Mouse (Mus musculus): ENCODE measurements at regions not wholly inside any gene's neighbourhood (a gene's known extent, or its start where the extent isn't known, plus 50 kb on each side); places are given as distances from the start of the nearest gene placed in this dataset.

DNA sequence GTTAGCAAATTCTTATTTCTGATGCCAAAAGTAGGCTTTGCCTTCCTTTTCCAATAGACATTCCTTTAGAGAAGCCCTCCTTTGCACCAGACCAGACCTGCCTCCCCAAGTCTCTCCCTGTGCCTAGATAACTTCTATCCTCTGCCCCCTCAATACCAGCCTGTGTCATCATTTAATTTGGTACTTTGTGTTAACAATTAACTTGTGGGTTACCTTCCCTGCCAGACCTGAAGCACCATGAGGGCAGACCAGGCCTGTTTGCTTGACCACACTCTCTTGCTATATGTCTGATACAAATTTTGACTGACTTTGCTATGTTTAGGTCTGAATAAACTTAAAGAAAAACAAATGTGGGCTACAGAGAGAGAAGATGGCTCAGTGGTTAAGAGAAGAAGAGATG lies 259.7 kb downstream of the Pik3r1 start:
- DNase-seq (ENCODE audit: low spot score in 2 of 2) = no peak

DNA sequence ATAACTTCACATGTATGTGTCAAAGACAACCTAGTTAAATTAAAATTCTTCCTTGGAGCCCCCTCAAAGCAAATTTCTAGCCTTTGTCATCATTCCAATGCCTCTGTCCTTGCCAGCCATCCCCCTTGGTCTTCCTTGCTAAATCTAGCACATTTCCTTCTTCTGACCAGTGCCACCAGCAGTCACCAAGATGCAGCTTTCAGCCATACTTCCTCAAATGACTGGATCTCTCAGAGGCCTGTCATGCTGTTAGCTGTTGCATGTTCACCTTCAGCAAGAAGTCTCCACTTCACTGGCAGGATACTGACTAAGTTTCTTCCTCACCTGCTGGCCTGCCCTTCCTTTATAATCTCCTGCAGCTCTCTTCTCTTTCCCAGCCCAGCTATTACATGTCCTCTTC lies 261.3 kb downstream of the Pik3r1 start:
- no peak for DNase-seq (ENCODE audit: low spot score in 2 of 2)

DNA sequence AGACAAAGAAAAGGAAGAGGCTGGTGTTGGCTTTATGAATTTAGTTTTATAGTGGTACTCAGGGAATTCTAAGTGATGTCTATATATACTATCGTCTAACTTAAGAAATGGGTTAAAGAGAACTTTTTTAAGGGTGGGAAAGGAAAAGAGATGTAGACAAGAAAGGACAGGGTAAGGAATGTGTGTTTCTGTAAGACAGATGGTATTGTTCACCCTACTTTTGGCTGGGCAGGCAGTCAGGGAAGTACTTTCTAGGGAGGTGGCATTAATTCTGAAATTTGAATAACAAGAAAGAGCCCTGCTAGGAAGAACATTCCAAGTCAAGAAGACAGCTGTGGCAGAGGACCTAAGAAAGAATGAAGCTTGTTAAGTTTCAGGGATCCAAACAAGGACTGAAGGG lies 263.0 kb downstream of the Pik3r1 start:
- no peak for DNase-seq (ENCODE audit: low spot score in 2 of 2)

DNA sequence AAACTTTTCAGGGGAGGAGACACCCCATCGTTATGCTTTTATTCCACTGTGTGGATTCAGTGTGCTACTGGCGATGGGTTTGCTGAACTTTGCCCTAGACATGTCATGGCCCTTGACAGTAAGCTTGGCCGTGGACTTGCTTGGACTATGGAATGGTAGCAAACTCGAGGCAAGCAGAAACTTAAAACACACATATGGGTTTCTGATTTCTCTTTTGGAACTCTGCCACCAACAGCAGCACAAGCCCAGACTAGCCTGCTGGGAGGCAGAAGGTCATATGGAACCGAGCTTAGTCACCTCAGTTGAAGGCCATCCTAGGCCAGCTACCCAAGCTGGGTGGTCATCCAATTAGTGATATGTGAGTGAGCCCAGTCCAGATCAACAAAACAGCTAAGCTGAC lies 263.8 kb downstream of the Pik3r1 start:
- no peak for DNase-seq (ENCODE audit: low spot score in 2 of 2)

DNA sequence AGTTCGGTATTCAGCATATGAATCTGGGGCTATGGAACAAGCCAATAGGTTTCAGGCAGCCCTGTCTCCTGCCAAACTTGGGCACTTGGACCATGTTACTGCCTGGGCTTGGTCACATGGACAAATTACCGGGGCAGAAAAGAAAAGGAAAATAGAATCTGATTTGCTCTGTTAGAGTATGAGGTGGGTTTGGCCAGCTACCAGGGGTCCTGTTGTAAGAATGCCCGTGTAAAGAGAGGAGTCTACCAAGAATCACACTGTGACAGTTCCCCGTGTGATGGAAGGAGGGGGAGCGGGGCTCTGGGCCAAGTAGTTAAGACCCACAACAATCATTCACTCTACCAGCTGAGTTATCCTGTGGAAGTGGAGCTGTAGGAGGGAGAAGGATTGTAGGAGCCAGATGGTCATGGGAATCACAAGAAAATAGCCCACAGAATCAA lies 266.2 kb downstream of the Pik3r1 start:
- no peak for DNase-seq (ENCODE audit: low spot score in 2 of 2)

DNA sequence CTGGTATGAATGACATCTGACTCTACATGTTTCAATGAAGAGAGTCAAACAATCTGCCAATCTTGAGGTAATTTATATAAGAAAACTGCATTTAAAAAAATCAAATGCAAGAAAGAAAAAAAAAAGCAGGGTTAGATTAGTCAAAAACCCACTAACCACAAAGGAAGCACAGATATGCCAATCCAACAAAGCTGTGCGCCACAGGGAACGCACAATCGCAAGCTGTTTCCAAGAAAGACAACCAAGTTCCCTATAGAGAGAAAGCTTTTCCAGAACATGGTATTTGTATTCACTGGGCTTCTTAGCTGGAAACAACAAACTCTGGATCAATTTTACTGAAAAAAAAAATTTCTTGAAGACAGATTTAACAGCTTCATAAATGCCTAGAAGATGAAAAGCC lies 267.0 kb downstream of the Pik3r1 start:
- DNase-seq (ENCODE audit: low spot score in 2 of 2) = no peak

DNA sequence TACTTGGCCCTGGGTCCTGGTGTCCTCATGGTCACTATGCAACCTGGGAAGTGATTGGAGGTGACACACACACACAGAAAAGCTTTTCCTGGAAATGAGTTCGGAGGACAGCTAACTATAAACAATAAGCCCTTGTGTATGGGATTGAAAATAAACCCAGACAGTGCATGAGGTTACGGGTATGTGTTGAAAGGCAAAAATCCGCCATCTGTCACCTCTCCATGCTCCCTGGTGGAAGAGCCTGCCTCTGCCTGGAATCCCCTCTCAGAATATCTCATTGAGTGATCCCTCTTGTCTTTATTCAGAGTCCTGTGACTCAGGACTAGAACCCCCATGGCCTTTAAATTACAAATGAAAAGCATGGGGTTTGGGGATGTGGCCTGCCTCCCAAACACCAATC lies 276.2 kb downstream of the Pik3r1 start:
- DNase-seq (ENCODE audit: low spot score in 2 of 2) = no peak

DNA sequence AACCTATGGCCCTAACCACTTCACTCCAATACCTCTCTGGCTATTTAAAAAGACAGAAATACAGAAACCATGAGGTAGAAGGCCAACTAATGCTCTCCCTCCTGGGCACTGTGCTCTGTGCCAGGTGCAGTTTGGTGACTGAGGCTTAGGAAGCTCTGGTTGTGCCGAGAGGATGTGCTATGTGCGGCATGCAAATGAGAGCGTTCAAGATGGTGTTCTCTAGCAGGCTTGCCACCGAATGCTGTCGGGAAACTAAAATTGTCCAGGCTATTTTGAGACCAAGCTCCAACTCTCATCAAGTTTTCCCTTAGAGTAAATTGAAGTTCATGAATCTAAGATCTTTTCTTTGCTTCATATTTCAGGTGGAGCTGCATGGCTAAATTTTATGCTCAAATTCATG lies 277.1 kb downstream of the Pik3r1 start:
- no peak for DNase-seq (ENCODE audit: low spot score in 2 of 2)

DNA sequence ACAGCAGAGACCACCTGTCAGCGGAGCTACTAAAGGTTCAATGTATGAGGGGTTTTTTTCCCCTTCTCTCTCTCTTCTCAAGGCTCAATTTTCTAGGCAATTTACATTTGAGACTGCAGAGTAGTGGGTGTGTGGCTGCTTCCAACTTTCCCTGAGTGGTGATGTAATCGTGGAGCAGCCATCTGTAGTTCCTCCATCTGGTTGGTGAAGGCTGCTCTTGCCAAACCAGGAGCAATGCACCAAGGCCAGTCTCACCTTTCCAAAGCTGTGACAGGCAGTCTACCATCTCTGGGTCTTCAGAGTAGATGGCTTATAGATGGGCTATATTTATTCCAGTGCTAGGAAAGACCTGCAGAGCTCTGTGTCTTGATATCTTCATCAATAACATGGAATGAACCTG lies 280.4 kb downstream of the Pik3r1 start:
- DNase-seq (ENCODE audit: low spot score in 2 of 2) = no peak

DNA sequence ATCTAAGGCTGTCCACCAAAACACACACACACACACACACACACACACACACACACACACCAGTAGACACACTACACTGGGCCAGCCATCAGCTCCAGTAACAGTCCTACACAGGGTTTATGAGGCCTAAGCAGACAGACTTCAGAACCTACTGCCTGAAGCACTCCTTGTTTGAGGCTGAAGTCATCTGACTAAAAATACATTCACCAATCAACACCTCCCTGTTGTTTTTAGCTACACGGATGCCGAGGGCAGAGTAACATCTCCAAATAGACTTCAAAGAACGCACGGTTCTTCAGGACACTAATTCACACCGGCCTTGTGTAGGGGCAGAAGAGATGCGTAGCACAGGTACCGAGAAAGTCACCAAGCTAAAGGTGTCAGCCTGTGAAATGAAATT lies 282.2 kb downstream of the Pik3r1 start:
- no peak for DNase-seq (ENCODE audit: low spot score in 2 of 2)

DNA sequence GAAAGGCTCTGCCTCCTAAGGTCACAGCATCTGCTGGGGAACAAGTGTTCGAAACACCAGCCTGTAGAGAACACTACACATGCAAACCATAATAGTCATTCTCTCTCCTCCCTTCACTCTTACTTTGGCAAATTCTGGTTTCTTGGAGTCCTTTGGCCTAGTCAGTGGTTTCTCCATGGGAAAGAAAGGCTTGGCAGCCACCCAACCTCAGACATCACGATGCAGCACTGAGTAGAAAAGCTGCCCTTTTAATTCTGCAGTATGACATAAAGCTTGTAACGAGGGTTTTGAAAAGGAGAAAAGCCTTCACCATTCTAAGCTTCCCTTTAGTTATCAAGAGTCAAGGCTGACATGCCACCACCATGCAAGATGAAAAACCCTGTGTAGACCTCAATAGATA lies 284.2 kb downstream of the Pik3r1 start:
- no peak for DNase-seq (ENCODE audit: low spot score in 2 of 2)

DNA sequence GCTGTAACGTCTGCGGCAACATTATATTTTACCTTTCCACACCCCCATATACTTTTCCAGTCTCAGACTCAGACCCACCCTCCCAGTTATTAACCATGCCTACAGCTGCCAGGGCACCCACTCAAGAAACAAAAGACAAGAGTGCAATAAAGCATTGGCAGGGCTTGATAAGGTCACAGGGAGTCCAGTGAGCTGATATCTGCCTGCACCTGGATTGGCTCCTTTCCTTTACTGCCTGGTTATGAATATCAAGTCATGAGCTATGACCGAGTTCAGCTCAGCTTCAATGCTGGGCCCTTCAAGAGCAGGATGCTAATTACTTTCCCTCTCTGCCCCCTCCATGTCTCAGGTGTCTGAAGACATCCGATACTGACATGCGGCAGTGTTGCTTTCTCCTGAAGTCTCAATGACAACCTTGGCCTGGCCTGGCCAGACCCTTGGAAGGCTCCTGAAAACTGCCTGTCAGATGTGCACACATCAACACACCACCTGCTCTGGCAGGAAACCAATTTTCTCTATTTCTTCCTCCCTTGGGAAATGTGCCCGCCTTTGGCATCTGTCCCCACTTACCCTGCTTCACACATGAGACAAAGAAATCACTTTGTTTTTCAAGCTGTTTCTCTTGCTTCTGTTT lies 286.3 kb downstream of the Pik3r1 start:
- no peak for DNase-seq (ENCODE audit: low spot score in 2 of 2)

DNA sequence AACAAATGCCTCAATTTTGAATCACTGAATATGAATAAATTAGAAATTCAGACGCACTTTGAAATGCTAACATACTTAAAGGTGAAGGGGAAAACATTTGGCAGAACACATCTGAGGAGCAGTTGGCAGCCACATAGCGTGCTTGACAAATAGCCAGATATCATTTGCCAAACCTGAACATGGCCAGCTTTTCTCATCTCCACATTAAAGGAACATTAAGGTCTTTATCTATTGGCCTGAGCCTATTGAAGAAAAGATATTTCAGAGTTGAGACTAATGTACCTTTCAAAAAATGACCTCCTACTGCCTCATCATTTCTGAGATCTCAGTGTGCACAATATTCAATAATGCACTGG lies 288.7 kb downstream of the Pik3r1 start:
- DNase-seq (ENCODE audit: low spot score in 2 of 2) = no peak

DNA sequence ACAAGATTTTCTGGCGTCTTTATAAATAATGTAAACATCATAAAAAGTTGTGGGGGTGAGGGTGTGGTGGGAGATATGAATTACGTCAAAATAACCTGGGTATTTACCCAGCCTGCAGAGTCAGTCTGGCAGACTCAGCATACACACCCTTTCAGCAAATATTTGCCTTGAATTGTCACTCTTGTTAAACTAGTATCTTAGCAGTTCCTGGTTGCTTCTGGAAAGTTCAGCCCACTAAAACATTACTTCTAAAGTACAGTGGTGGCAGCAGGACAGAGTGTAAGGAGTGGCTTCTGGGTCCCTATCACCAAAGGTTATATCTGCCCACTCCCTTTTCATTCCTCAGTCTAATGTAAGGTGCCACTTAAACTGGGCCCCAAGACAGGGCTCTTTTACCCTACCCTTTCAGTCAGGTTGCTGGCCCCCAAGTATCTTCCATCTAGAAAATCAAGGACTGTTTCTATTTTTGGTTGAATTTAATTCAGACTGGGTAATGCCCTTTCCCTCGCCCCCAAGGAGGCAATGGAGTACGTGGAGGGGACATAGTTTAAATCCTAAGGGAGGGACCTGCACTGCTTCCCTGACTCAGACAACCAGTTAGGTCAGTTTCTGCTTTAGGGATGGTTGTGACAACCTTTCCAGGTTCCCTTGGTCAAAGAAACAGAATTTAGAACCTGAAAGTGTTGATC lies 289.3 kb downstream of the Pik3r1 start:
- DNase-seq (ENCODE audit: low spot score in 2 of 2) = no peak

DNA sequence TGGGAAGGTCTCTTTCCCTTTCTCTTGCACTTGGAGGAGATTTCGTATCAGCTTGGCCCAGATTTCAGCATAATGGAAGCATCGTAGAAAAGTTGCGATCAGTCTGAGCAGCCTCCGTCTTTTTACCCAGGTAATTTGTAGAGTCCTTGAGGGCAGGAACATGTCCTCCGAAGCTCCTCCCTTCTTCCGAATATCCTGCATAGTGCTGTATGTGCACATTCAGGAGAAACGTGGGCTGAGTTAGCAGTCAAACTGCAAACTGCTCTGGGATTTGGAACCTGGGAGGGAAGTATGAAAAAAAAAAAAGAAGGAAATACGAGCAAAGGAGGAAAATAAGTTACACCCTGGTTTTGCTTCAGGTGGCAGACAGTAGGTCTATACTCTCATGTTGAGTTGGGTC lies 294.7 kb downstream of the Pik3r1 start:
- DNase-seq (ENCODE audit: low spot score in 2 of 2) = no peak

DNA sequence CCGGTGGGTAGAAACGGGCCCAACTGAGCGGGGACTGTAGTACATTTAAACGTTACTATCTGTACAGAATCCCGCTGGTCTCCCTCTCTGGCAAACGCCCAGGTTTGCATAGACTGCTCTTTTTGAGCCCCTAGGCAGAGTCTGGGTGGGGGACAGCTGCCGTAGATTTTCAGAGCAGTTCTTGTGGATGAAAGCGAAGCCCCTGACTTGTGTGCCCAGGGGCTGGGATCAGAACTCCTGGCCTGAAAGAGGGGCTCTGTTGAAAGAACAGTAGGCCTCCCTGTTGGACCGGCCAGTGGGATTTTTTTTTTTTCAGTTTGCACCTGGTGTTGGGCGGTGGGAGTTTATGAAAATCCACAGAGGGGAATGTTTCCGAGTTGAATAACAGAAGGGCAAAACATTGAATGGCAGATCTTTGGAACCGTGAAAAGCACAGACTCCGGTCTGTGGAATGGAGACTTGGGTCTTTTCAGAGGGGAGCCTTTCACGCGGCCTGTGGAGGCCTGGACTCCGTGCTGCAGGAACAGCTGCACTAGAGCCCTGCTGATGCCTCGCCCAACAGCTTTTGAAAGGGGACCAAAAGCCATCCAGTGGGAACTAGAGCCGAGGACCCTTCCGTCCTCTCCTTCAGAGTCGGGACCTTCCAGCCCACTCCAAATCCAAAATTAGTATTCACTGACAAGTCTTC lies 297.3 kb downstream of the Pik3r1 start:
- DNase-seq (ENCODE audit: low spot score in 2 of 2) = no peak

DNA sequence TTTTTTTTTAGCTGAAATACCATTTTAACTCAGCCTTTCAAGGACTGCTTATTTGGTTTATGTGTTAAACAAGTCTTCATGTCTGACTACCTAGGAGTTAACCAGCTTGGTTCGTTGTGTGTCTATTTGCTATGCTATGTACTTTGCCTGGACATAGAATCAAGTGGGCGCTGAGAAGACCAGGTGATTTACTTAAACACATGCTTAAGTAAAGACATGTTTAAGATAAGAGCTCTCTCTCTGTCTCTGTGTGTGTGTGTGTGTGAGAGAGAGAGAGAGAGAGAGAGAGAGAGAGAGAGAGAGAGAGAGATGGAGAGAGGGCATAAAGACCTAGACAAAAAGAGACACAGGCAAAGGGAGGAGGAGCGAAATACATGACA lies 302.3 kb downstream of the Pik3r1 start:
- no peak for DNase-seq (ENCODE audit: low spot score in 2 of 2)

DNA sequence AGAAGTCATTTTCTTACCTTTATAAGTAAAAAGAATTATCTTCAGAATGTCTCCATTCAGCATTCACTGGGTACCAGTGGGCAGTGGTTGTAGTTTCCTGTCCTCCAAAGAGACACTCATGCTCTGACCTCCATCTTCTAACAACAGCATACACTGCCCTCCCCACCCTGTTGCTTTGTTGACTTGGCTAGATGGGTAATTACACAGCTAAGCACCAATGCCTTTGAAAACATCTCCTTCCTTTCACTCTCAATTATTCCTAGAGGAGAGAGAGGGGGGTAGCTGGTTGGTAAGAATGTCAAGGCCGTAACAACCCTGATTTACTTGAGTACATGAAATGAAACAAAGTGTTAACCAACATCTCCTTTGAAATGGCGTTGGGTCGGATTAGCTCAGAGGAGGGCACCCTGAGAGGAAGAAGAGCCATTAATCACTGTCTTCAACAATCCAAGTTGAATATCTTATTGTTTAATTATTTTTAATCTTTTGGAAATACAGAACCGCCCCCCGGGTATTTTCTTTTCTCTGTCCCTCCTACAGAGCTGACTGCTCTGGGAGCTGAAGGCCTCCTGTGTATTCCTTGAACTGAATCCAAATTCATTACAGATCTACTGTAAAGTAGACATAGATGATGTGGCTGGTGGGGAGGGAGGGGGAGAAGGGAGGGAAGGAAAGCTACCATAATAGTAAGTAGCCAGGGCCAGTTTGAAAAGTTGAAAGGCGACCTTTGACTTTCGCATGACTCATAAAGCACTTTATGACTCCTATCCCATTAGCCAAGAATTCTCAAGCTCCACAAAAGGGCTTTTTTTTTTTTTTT lies 302.9 kb downstream of the Pik3r1 start:
- no peak for DNase-seq (ENCODE audit: low spot score in 2 of 2)

DNA sequence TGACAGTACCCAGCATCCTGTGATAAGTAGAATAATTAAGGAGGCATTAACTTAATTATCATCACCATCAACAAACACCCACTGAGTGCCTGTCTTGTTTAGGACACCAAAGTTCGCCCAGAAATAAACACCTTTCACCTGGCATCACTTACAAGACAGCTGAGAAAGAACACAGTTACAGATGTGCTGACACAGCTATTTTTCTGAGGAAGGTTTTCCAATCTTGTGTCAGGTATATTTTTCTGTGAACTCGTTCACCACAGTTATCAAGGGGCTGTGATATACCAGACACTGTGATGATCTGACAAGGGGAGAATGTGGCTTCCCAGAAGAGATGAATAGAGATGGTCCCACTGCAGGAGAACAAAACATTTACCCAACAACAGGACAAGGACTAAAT lies 311.1 kb downstream of the Pik3r1 start:
- no peak for DNase-seq (ENCODE audit: low spot score in 2 of 2)

DNA sequence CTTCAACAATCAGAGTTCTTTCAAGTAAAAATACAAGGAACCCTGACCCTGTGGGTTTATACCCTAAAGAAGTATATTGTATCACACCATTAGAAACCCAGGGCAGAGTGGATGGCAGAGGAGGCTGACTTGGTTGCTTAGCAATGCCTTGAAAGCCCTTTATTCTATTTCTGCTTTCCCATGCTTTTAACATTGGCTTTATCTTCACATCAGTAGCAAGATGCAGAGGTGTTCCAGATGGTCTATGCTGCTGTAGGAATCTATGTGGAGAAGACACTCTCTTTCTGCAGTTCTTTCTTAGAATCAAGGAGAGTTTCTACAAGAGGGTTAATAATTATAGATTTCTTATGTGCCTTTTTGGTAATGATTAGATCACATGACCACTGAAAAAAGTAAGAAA lies 313.7 kb downstream of the Pik3r1 start:
- no peak for DNase-seq (ENCODE audit: low spot score in 2 of 2)

DNA sequence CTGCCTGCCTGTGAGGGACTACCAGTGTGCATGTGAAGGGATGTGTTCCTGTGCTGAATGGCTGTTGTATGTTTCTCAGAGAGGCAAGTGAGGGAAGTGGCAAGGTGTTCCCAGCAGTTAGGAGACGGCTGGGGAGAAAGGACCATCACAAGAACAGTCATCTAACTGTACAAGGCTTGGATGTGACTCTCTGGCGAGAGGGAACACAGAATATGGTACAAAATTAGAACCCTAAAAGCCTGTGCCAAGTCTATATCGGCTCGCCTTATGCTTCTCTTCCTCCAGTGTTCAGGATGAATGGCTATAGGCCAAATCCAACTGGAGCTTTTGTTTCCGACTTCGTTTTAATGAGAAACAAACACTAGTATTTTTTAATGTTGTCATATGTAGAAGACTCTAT lies 317.5 kb downstream of the Pik3r1 start:
- DNase-seq (ENCODE audit: low spot score in 2 of 2) = no peak

DNA sequence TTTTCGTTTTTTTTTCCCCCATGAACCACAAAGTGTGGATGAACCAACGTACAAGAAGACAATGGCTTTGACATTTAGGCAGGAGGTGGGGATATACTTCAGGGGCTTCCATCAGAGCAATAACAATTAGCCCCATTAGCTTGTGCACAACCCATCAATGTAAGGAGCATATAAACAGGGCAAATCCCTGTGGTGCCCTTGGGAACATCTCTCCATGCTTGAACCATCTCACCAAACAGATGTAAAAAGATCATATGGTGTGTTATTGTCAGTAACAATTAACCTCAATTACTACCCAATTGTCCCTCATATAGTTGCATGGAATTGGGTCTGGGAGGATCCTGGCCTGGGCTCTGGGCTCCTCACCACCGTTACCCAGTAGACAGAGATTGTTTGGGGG lies 328.5 kb downstream of the Pik3r1 start:
- DNase-seq (ENCODE audit: low spot score in 2 of 2) = no peak

DNA sequence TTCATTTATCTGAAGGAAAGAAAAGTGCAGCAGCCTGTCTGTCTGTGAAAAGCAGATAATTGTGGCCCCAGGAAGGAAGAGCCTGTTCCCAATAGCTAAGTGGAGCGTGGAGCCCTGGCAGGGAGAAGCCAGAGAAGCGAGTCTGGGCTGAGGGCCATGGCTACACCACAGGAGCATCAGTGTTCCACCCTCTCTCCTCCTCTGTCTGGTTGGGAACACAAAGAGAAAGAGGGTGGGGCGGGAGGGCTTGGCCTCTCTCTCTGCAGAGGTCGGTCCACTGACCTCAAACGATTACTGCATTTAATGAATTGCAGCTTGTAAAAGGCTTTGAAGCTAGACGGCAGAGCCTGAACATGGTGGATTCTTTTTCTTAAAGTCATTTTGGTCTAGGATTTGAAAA lies 329.0 kb downstream of the Pik3r1 start:
- no peak for DNase-seq (ENCODE audit: low spot score in 2 of 2)

All from spleen, postnatal 14 days (tissue).